Mouse (Mus musculus) erythroblast, embryonic 14.5 days (primary cell): Measurements from ENCODE around the gene Pkd1l2.

Experiments used
- GATA1 ChIP-seq: IDR thresholded peaks from 2 replicates; pipeline ENCODE4 v1.6.1; 2012; ENCODE audit warnings: low read length, inconsistent platforms, mixed read lengths
- TAL1 ChIP-seq: IDR thresholded peaks from 3 replicates; pipeline ENCODE4 v1.6.1; 2012; ENCODE audit warnings: low read length, inconsistent platforms, mixed read lengths

DNA sequence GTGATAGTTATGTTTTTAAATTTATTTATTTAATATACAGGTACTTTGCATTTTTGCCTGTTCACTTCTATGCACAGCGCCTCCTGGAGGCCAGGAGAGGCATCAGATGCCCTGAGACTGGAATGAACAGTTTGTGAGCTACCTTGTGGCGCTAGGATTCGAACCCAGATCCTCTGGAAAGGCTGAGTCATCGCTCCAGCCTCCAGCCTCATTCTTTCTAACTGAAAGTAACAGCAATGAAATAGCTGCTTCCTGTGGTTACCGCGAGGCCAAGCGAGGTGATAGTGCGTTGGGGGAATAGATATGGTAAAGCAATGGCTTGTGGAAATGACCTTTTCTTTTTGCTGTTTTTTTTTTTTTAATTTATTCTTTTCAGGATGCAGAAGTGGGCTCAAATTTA, 44.8 kb upstream of the Pkd1l2 start:
- no peak for TF ChIP-seq GATA1
- no peak for TF ChIP-seq TAL1
